Mouse (Mus musculus) limb, embryonic 14.5 days (tissue): ENCODE measurements around the gene Prickle2. TPM values are rescaled to one million over a fixed set of nuclear protein-coding genes. Genes with fewer than 3 reads are reported as not detected.

ENCODE experiments used
- ATAC-seq: fragments of 200-750 bp; cut with Nextera tagmentation; 2 replicates; pipeline ENCODE4 v1.8.0; 2017; ENCODE audit warnings: low read depth, moderate number of reproducible peaks, moderate TSS enrichment; ENCODE audit not compliant: low FRiP score
- DNase-seq: peaks from one replicate; pipeline ENCODE4 v3.0.0-alpha.2; 2015; ENCODE audit warnings: low spot score
- H3K27ac ChIP-seq: fragments of 300-500 bp; sonication (generic); replicated peaks from 2 replicates; pipeline ENCODE4 v1.5.1; 2014; ENCODE audit warnings: low read depth, mild to moderate bottlenecking, low read length, moderate library complexity, mixed read lengths
- H3K27me3 ChIP-seq: fragments of 300-500 bp; sonication (generic); 2 replicates; pipeline ENCODE4 v1.6.1; 2014; ENCODE audit warnings: low read length, mixed read lengths; ENCODE audit not compliant: control insufficient read depth, insufficient read depth
- H3K36me3 ChIP-seq: fragments of 300-500 bp; sonication (generic); 2 replicates; pipeline ENCODE4 v1.6.1; 2014; ENCODE audit warnings: mild to moderate bottlenecking, low read length, moderate library complexity, mixed read lengths; ENCODE audit not compliant: control insufficient read depth, insufficient read depth
- H3K4me1 ChIP-seq: fragments of 300-500 bp; sonication (generic); 2 replicates; pipeline ENCODE4 v1.6.1; 2014; ENCODE audit warnings: antibody characterized with exemption, low read length, mixed read lengths; ENCODE audit not compliant: control insufficient read depth, insufficient read depth
- H3K4me2 ChIP-seq: fragments of 300-500 bp; sonication (generic); replicated peaks from 2 replicates; pipeline ENCODE4 v1.6.1; 2014; ENCODE audit warnings: low read depth, mild to moderate bottlenecking, low read length, moderate library complexity; ENCODE audit not compliant: severe bottlenecking
- H3K4me3 ChIP-seq: fragments of 300-500 bp; sonication (generic); replicated peaks from 2 replicates; pipeline ENCODE4 v1.5.1; 2014; ENCODE audit warnings: low read length
- H3K9ac ChIP-seq: fragments of 300-500 bp; sonication (generic); 2 replicates; pipeline ENCODE4 v1.6.1; 2014; ENCODE audit warnings: mild to moderate bottlenecking, low read depth, low read length, moderate library complexity; ENCODE audit not compliant: severe bottlenecking
- H3K9me3 ChIP-seq: fragments of 300-500 bp; sonication (generic); 2 replicates; pipeline ENCODE4 v1.6.1; 2016; ENCODE audit warnings: low read length; ENCODE audit not compliant: control insufficient read depth
- POLR2A ChIP-seq: fragments of 200-500 bp; IDR thresholded peaks from 2 replicates; pipeline ENCODE4 v1.8.0; 2012; ENCODE audit warnings: inconsistent platforms, mild to moderate bottlenecking, moderate library complexity, borderline replicate concordance; ENCODE audit not compliant: insufficient read depth, insufficient read length; ENCODE audit errors: extremely low read depth
- WGBS: fragments of 180-500 bp; shearing (Covaris S2); extraction: QIAGEN DNeasy Blood & Tissue Kit; methylation state at CpG from one replicate; pipeline ENCODE4 v1.1.7; 2014; 5-methylcytosine and 5-hydroxymethylcytosine counted together
- polyA plus RNA-seq, 2 experiments: library from polyadenylated mRNA; depleted of rRNA in 1 of 2; stranded (reverse) in 1 of 2; unstranded in 1 of 2; fragments of >200 nt; fragmentation: Nextera tagmentation in 1 of 2; extraction: Ambion mirVana in 1 of 2; gene quantifications; 2 replicates each; pipeline versions ENCODE4 v1.2.1 to v1.2.3; 2012 to 2014

Gene Prickle2
- polyA plus RNA-seq, 2 experiments: 5.5 to 8.0 TPM

GRCm38 (mm10) chr6:92441205-92441604 is 264.8 kb downstream of the Prickle2 start:
- H3K9me3 ChIP-seq: no peaks in the 10 kb centered on the region
- DNase-seq (no peak), ATAC-seq (no peak)
- no peak overlapping the region for H3K9ac ChIP-seq
- H3K4me2 ChIP-seq: no peak overlapping the region
- H3K36me3 ChIP-seq: no peaks in the 10 kb centered on the region
- 48% methylated on average over 2 of the region's 3 CpGs for WGBS
- no peaks in the 10 kb centered on the region for H3K4me1 ChIP-seq
- no peak overlapping the region for H3K4me3 ChIP-seq
- no peaks in the 10 kb centered on the region for H3K27me3 ChIP-seq
- no peak overlapping the region for H3K27ac ChIP-seq
- no peak for TF ChIP-seq POLR2A

DNA sequence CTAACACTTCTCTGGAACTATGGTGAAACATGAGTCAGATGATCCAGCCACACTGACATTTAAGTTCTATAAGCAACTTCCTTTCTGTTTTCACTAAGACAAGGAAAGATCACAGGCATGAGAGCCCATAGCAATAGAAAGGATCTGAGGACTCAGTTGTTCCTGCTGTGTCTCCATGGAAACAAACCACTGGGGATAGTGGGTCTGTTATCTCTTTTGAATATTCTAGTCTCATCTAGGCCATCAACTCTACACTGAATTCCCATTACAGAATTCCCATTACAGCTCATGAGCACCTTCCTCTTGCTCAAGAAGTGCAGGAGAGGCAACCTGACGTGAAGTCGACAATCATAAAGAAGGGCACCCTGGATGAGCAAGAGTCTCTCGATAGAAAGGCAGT is 265.7 kb downstream of the Prickle2 start:
- no peaks in the 10 kb centered on the region for H3K36me3 ChIP-seq
- no peak for TF ChIP-seq POLR2A
- no peaks in the 10 kb centered on the region for H3K9me3 ChIP-seq
- DNase-seq (no peak), ATAC-seq (no peak)
- no peaks in the 10 kb centered on the region for H3K4me1 ChIP-seq
- no peak overlapping the region for H3K27ac ChIP-seq
- no peak overlapping the region for H3K4me3 ChIP-seq
- H3K9ac ChIP-seq: no peak overlapping the region
- WGBS: 98% methylated on average over 3 of the region's 3 CpGs
- no peak overlapping the region for H3K4me2 ChIP-seq
- H3K27me3 ChIP-seq: no peaks in the 10 kb centered on the region

- Histone ChIP-seq H3K4me3 (no peak overlapping the region), H3K27ac (no peak overlapping the region), H3K4me1 (no peaks in the 10 kb centered on the region), H3K4me2 (no peak overlapping the region), H3K27me3 (no peaks in the 10 kb centered on the region), H3K36me3 (no peaks in the 10 kb centered on the region), H3K9me3 (no peaks in the 10 kb centered on the region), H3K9ac (no peak overlapping the region)
- 87% methylated on average over 5 of the region's 5 CpGs for WGBS
- DNase-seq (no peak), ATAC-seq (no peak)
- no peak for TF ChIP-seq POLR2A
Measured at GRCm38 (mm10) chr6:92432146-92432545, 273.8 kb downstream of the Prickle2 start.

- Histone ChIP-seq H3K27ac (no peak overlapping the region), H3K4me1 (peaks cover 4% of the 10 kb centered on the region; the same call in 1 of the 2 replicates), H3K9ac (no peak overlapping the region), H3K9me3 (no peaks in the 10 kb centered on the region), H3K4me3 (no peak overlapping the region), H3K27me3 (no peaks in the 10 kb centered on the region), H3K4me2 (no peak overlapping the region), H3K36me3 (no peaks in the 10 kb centered on the region)
- WGBS: 59% methylated on average over 7 of the region's 7 CpGs
- TF ChIP-seq POLR2A: no peak
- DNase-seq: no peak
- ATAC-seq: no peak
Measured at GRCm38 (mm10) chr6:92427406-92428171, 278.4 kb downstream of the Prickle2 start.

DNA sequence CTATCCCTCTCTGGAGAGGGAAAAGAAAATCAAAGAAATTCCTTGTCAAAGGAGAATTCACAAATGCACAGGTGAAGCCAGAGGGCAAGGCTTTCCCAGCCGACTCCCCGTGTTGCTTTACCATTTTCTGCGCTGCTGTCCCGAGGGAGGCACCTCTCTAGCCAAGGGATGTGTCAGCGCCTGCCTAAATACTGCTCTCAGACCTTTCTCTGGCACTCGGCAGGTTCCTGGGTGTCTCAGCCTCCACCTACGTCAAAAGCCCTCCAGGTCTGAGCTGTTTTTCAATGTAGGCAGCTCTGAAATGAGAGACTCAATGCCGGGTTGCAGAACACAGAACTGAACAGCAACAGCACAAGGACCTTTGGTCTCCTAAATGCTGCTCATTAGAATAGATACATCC is 280.1 kb downstream of the Prickle2 start:
- Histone ChIP-seq H3K4me3 (no peak overlapping the region), H3K9ac (no peak overlapping the region), H3K9me3 (no peaks in the 10 kb centered on the region), H3K4me2 (no peak overlapping the region), H3K27ac (no peak overlapping the region), H3K27me3 (no peaks in the 10 kb centered on the region), H3K4me1 (peaks cover 4% of the 10 kb centered on the region; the same call in 1 of the 2 replicates), H3K36me3 (no peaks in the 10 kb centered on the region)
- no peak for TF ChIP-seq POLR2A
- 70% methylated on average over 8 of the region's 8 CpGs for WGBS
- ATAC-seq (no peak), DNase-seq (no peak)
